ENCODE assay signal across 26 mouse cellular contexts in the genomic region with DNA sequence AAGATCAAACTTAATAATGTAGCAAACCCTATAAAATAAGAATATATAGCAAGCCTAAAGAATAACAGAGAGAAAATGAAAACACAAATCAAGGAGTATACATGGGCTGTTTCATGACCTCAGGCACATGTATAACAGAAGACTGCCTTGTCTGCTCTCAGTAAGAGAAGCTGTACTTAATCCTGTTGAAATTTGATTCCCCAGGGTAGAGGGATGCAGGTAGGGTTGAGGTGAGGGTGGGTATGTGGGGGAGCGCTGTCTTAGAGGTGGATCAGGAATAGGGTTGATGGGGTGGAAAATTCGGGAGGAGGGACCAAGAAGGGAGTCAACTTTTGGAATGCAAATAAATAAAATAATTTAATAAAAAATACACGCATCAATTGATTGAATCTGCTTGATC. TPM values are rescaled to one million over a fixed set of nuclear protein-coding genes. Genes with fewer than 3 reads are reported as not detected.
"Had no signal": no experiment of that assay in that cellular context is flagged by ENCODE, and none has a peak within 500 bp of the region (broad histone marks: within the 10 kb centered on the region; RNA-seq: fewer than 3 reads in every experiment).

No protein-coding gene starts in this region.

- H3K4me3 ChIP-seq: liver, embryonic 15.5 days; lung, embryonic 15.5 days; midbrain, embryonic 10.5 days; midbrain, embryonic 12.5 days; myocyte; neural tube, embryonic 13.5 days; neural tube, embryonic 15.5 days had no signal

- H3K36me3 ChIP-seq: liver, embryonic 15.5 days; lung, embryonic 15.5 days; midbrain, embryonic 10.5 days; midbrain, embryonic 12.5 days; neural tube, embryonic 13.5 days; neural tube, embryonic 15.5 days had no signal

- H3K27ac ChIP-seq: liver, embryonic 15.5 days; lung, embryonic 15.5 days; midbrain, embryonic 10.5 days; midbrain, embryonic 12.5 days; neural tube, embryonic 13.5 days; neural tube, embryonic 15.5 days had no signal

- H3K4me1 ChIP-seq: liver, embryonic 15.5 days; lung, embryonic 15.5 days; midbrain, embryonic 10.5 days; midbrain, embryonic 12.5 days; neural tube, embryonic 13.5 days; neural tube, embryonic 15.5 days had no signal

- ATAC-seq: liver, postnatal 0 days; lung, postnatal 0 days; midbrain, embryonic 16.5 days had no signal

- H3K27me3 ChIP-seq: liver, embryonic 15.5 days; lung, embryonic 15.5 days; midbrain, embryonic 12.5 days; neural tube, embryonic 13.5 days; neural tube, embryonic 15.5 days had no signal

- H3K4me2 ChIP-seq: liver, embryonic 15.5 days; lung, embryonic 15.5 days; midbrain, embryonic 12.5 days; neural tube, embryonic 13.5 days; neural tube, embryonic 15.5 days had no signal

- H3K9me3 ChIP-seq: liver, embryonic 15.5 days; lung, embryonic 15.5 days; midbrain, embryonic 10.5 days; midbrain, embryonic 12.5 days; neural tube, embryonic 13.5 days; neural tube, embryonic 15.5 days had no signal

- H3K9ac ChIP-seq: liver, embryonic 15.5 days; liver, postnatal 0 days; lung, embryonic 15.5 days; midbrain, embryonic 12.5 days; neural tube, embryonic 13.5 days; neural tube, embryonic 15.5 days had no signal

- DNase-seq: liver, postnatal 0 days; lung, adult 2 months; lung, postnatal 14 days; lung, postnatal 36 days; midbrain, embryonic 14.5 days; retina, postnatal 1 day; right cerebral cortex, adult 18-20 months; right cerebral cortex, postnatal 25 days; right cerebral cortex, postnatal 4 days; spleen, adult 18-20 months; thymus, adult 18-20 months; thymus, postnatal 14 days; thymus, postnatal 36 days had no signal

RNA-seq across cellular contexts. Expression of a gene that starts 7.1 kb away (rescaled TPM):
- polyA plus RNA-seq: liver, embryonic 15.5 days; liver, postnatal 0 days; lung, adult 2 months; lung, embryonic 15.5 days; lung, postnatal 0 days; midbrain, embryonic 10.5 days; midbrain, embryonic 12.5 days; midbrain, embryonic 14.5 days; myocyte; neural tube, embryonic 13.5 days; neural tube, embryonic 15.5 days; small intestine, adult 2 months; stomach, embryonic 14.5 days; stomach, embryonic 16.5 days; thymus, postnatal 0 days had no signal
